Mouse (Mus musculus): ENCODE data around the gene Axin2.

GRCm38 (mm10) chr11:108961651-108962065, 41.5 kb downstream of the Axin2 start:
- TF ChIP-seq POLR2A (IDR thresholded peaks at IDR 0.05; ENCODE audit: control insufficient read depth, extremely low read depth, insufficient read depth, low read length, poor library complexity): no peak
- TF ChIP-seq CTCF (IDR thresholded peaks at IDR 0.05; ENCODE audit: borderline replicate concordance, control insufficient read depth, extremely low read depth, insufficient read depth, low read length, poor library complexity): no peak

Measured in thymus, adult 2 months (tissue).